Mouse (Mus musculus): ENCODE data around the gene Hist1h3c. TPM values are rescaled to one million over a fixed set of nuclear protein-coding genes. Genes with fewer than 3 reads are reported as not detected.
A peak's percentile ranks its signal among the peaks of the same experiment; 100 is the strongest.
"Not testable (repeated sequence)": the region's sequence is repeated elsewhere in the genome, so short reads cannot be mapped to it uniquely, and the experiment has no call there.

The Hist1h3c gene
- polyA plus RNA-seq (2015; fragmentation: Nextera tagmentation; extraction: Ambion mirVana): 3.9 and 4.1 TPM in 2 replicates

DNA sequence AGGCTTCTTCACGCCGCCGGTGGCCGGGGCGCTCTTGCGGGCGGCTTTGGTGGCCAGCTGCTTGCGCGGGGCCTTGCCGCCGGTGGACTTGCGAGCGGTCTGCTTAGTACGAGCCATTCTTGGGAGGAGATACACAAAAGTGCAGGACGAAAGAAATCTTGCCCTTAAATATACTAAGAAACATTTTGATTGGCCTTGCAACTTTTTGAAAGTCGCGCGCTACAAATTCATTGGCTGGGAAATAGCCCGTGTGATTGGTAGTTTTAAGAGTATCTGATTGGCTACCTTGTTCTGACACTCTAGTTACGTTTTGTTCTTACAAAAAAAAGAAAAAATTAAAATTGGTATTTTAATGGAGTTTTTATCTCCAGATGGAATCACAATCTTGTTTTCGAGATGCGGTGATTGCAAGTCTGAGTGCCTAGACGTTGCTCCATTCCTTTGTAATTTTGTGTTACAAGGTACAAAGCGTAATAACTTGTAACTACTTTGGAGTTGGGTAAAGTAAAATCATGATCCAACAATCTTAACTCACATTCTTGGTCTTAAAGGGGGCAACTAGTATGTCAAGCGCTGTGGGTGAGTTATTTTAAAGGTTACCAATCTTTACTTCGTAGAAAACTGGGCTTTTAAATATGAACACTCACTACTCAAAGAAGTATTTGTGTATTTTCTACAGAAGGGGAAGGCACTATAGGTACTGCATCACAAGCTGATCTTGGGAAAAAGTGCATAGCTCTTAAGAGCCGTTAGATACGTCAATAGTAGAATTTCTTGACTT, at the start of gene Hist1h3c:
Hist1h3c (minus strand) TSS at position 222 of the 781 bp plus-strand sequence.
- Histone ChIP-seq H3K4me1 (peaks cover 33% of the 10 kb centered on the region), H3K4me3 (peak within 1 kb of the TSS; percentile 51), H3K36me3 (no peaks in the 10 kb centered on the region), H3K4me2 (replicated peaks) (peak within 1 kb of the TSS; percentile 80), H3K9me3 (no peaks in the 10 kb centered on the region), H3K27ac (replicated peaks) (peak within 1 kb of the TSS; percentile 99), H3K27me3 (no peaks in the 10 kb centered on the region), H3K9ac (replicated peaks) (peak within 1 kb of the TSS; percentile 60)
- WGBS: 1% methylated on average over 28 of the region's 28 CpGs
- ATAC-seq (replicated peaks): peak; percentile 76

DNA sequence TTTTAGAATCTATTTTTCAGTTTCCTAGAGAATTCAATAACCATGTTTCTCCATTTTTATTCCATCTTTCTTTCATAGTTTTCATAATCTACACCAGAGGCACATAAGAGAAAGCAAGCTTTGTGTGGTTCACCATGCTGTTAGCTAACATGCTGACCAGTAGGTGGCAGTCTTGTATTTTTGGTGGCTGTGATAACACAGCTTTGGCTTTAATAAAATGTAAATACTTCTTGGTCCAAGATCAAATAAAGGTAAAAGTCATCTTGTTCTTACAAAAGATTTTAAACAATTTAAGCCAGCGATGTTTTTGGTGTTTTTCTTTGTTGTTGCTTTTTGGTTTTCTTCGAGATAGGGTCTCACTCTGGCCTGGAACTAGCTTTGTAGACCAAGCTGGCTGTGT, 47.1 kb upstream of the Hist1h3c start:
- Histone ChIP-seq H3K36me3 (no peaks in the 10 kb centered on the region), H3K4me3 (no peak overlapping the region), H3K4me1 (no peaks in the 10 kb centered on the region), H3K9me3 (no peaks in the 10 kb centered on the region), H3K27me3 (no peaks in the 10 kb centered on the region), H3K27ac (replicated peaks) (no peak overlapping the region), H3K9ac (replicated peaks) (no peak overlapping the region), H3K4me2 (replicated peaks) (no peak overlapping the region)
- peak; percentile 69; the same call in 1 of the 2 replicates for ATAC-seq (replicated peaks)
- 38% methylated on average over 2 of the region's 2 CpGs for WGBS

DNA sequence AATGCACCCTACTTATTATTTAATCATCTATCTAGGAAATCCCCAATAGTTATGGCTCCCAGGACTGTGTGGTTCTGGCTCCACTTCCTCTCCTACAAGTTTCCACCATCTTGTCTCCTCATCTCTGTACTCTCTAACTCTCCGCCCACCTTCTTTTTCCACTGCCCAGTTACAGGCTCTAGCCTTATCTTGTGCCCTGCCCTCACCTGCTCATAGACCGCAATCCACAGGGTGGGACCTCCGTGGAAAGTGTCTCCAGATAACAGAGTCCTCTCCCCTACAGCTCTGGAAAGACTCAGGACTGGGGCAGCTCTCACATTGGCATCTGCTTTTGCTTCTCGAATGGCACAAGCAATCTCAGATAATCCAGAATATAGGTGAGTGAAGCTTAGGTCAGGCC, 33.6 kb upstream of the Hist1h3c start:
- H3K4me1 ChIP-seq: no peaks in the 10 kb centered on the region
- H3K4me3 ChIP-seq: no peak overlapping the region
- H3K27ac ChIP-seq (replicated peaks): no peak overlapping the region
- H3K4me2 ChIP-seq (replicated peaks): no peak overlapping the region
- no peaks in the 10 kb centered on the region for H3K27me3 ChIP-seq
- H3K36me3 ChIP-seq: no peaks in the 10 kb centered on the region
- no peak overlapping the region for H3K9ac ChIP-seq (replicated peaks)
- H3K9me3 ChIP-seq: no peaks in the 10 kb centered on the region
- 89% methylated on average over 4 of the region's 4 CpGs for WGBS
- ATAC-seq (replicated peaks): no peak

DNA sequence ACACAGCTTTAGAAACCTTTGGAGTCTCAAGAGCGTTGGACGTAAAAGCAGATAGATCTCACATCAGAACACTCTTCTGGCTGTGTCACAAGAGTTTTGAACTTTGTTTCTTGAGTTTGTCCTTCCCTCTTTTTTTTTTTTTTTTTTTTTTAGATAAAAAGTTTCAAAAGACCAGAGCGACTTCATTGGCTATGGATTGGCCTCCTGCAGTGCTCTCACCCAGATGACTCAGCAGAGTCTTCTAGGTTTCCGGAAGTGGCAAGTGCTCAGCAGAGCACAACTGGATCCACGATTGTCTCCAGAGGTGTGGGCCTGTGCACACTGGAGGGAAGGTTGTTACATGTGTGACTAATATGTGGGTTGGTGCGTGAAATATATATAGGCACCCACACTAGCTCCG, 32.9 kb upstream of the Hist1h3c start:
- Histone ChIP-seq H3K27me3 (no peaks in the 10 kb centered on the region), H3K4me2 (replicated peaks) (no peak overlapping the region), H3K9me3 (no peaks in the 10 kb centered on the region), H3K4me1 (no peaks in the 10 kb centered on the region), H3K9ac (replicated peaks) (no peak overlapping the region), H3K36me3 (no peaks in the 10 kb centered on the region), H3K27ac (replicated peaks) (no peak overlapping the region), H3K4me3 (no peak overlapping the region)
- 93% methylated on average over 7 of the region's 7 CpGs for WGBS
- no peak for ATAC-seq (replicated peaks)

DNA sequence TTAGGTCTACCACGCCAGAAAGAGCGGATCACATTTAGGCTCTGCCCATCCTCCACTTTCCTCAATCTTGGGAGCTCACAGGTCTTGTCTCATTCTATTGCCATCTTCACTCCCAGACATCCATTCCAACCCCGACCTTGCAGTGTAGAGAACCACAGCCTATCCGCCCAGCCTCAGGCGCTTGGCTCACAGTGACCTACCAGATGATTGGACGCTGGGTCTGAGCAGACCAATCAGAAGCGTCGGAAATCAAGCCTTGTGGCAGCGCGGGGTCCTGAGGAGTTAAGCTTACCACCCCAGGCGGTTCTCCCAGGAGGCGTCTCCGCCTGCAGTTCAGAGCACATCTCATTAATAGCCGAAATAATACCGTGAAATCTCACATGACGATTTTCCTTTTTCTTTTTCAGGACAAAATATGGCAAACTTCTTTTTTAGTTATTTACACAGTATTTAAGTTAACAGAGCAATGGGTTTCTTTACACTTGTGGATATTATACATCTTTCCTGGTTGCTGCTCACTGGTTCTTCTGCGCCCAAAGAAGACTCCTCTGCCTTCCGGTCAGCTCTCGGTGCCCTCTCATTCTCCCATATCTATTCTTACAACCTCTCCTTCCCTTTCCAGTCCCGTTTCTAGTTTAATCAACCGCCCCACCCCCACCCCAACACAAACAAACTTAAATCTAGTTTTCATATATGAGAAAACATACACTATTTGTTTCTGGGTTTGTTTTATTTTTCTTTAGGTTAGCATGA, 27.3 kb upstream of the Hist1h3c start:
- Histone ChIP-seq H3K27me3 (no peaks in the 10 kb centered on the region), H3K4me2 (replicated peaks) (peak overlapping the region; percentile 32), H3K9ac (replicated peaks) (no peak overlapping the region), H3K36me3 (no peaks in the 10 kb centered on the region), H3K9me3 (no peaks in the 10 kb centered on the region), H3K4me1 (0 out of 2 replicates have a peak, but pooled peaks cover 6% of the 10 kb centered on the region), H3K4me3 (peak overlapping the region; percentile 10), H3K27ac (replicated peaks) (no peak overlapping the region)
- peak; percentile 90 for ATAC-seq (replicated peaks)
- 26% methylated on average over 21 of the region's 21 CpGs for WGBS

DNA sequence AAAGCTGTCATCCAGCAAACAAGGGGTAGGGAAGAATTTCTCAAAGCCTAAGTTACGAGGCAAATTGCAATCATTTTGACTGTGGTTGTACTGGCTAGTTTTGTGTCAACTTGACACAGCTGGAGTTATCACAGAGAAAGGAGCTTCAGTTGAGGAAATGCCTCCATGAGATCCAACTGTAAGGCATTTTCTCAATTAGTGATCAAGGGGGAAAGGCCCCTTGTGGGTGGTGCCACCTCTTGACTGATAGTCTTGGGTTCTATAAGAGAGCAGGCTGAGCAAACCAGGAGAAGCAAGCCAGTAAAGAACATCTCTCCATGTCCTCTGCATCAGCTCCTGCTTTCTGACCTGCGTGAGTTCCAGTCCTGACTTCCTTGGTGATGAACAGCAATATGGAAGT, 24.2 kb upstream of the Hist1h3c start, which contains the start of gene Trim38:
Trim38 (plus strand) TSS at position 301 of the 400 bp plus-strand sequence.
- 81% methylated on average over 2 of the region's 2 CpGs for WGBS
- H3K36me3 ChIP-seq; H3K4me3 ChIP-seq; H3K9ac ChIP-seq (replicated peaks); H3K9me3 ChIP-seq; H3K27ac ChIP-seq (replicated peaks); H3K27me3 ChIP-seq; ATAC-seq (replicated peaks); H3K4me2 ChIP-seq (replicated peaks); H3K4me1 ChIP-seq: not testable (repeated sequence)

DNA sequence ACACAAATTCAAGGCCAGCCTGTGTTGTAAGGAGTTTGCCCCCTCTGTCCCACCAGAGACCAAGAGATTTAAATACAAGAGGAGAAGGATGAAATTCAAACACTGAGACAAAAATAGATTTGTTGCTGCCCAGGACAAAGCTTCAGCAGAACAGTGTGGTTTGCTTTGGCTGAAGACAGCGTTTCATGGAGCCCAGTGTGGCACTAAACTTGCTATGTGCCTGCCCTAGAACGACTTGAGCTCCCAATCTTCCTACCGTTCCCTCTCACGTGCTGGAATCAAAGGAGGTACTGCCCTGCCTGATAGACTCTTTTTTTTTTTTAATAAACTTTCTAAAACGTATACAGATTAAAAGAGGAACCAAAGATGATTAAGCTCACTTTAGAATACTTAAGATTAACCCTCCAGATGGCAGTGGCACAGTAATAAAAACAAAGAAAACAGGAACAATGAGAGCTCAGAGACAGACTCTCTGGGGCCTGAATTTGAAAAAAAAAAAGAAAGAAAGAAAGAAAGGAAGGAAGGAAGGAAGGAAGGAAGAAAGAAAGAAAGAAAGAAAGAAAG, 23.5 kb upstream of the Hist1h3c start:
- Histone ChIP-seq H3K27ac (replicated peaks) (no peak overlapping the region), H3K4me2 (replicated peaks) (no peak overlapping the region), H3K9ac (replicated peaks) (no peak overlapping the region), H3K9me3 (no peaks in the 10 kb centered on the region), H3K27me3 (no peaks in the 10 kb centered on the region), H3K36me3 (no peaks in the 10 kb centered on the region), H3K4me1 (peaks cover 13% of the 10 kb centered on the region), H3K4me3 (no peak overlapping the region)
- no peak for ATAC-seq (replicated peaks)
- 32% methylated on average over 5 of the region's 5 CpGs for WGBS

DNA sequence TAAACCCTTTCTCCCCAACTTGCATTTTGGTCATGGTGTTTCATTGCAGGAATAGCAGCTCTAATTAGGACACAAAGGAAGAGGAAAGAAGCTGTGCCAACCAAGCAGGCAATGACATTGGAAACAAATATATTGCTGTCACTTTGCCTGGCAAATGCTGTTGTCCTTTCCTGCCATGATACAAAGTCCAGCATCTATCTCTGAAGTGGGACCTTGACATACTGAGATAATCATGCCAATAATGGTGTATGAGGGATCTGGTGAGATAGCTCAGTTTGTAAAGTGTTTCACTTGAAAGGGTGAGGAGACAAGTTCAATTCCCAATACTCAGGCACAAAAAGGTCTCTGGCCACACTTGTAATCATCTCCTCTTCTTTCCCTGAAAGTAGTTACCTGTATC, 21.4 kb upstream of the Hist1h3c start:
- no peak for ATAC-seq (replicated peaks)
- Histone ChIP-seq H3K9me3 (no peaks in the 10 kb centered on the region), H3K27me3 (no peaks in the 10 kb centered on the region), H3K4me1 (peaks cover 21% of the 10 kb centered on the region), H3K4me3 (no peak overlapping the region), H3K27ac (replicated peaks) (no peak overlapping the region), H3K4me2 (replicated peaks) (no peak overlapping the region), H3K9ac (replicated peaks) (no peak overlapping the region), H3K36me3 (no peaks in the 10 kb centered on the region)

DNA sequence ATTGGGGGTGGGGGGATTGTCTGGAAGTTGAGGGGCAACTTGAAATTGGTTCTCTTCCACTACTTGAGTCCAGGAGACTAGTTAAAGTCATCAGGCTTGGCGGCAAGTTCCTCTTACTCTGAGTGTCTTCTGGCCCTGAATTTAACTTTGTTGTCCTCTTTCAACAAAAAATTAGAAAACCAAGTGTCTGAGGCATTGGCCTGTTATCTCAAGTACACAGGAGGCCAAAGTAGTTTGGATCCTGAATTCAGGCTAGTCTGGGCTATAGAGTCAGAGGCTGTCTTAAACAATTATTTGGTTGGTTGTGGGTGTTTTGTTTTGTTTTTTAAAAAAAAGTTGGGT, 19.7 kb upstream of the Hist1h3c start:
- H3K9ac ChIP-seq (replicated peaks): no peak overlapping the region
- H3K4me3 ChIP-seq: no peak overlapping the region
- H3K4me1 ChIP-seq: peaks cover 31% of the 10 kb centered on the region
- 77% methylated on average over 1 of the region's 1 CpGs for WGBS
- ATAC-seq (replicated peaks): no peak
- H3K9me3 ChIP-seq: no peaks in the 10 kb centered on the region
- no peak overlapping the region for H3K4me2 ChIP-seq (replicated peaks)
- H3K36me3 ChIP-seq: no peaks in the 10 kb centered on the region
- no peaks in the 10 kb centered on the region for H3K27me3 ChIP-seq
- no peak overlapping the region for H3K27ac ChIP-seq (replicated peaks)

DNA sequence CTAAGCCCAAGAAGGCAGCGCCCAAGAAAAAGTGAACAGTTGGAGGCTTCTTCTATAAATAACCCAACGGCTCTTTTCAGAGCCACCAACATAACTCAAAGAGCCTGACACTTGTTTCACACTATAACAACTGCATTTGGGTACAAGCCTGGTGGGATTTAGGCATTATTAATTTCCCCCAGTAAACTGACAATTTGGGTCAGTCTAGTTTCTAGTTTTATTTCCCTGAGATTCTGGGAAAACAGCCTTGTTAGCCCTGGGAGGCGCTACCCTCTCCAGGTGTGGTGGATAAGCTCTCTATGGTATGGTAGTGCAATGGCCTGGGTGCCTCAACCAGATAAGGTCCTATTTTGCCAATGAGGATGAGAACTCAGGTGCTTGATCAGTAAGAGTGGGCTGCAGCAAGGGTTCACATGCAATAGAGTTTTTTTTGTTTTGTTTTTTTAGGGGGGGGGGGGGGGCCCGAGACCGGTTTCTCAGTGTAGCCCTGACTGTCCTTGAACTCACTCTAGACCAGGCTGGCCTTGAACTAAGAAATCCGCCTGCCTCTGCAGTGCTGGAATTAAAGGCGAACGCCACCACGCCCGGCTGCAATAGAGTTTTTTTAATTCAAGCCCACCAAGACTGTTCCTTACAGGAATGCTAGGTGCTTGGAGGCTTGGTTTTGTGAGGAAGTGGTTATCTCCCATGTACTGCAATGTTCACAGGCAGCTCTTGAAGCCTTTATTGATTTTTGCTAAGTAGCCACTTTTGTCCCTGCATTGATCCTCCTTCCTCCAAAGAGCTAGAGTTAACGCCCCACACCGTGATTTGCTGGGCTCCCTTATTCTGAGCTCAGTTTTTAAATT, 19.1 kb upstream of the Hist1h3c start:
- Histone ChIP-seq H3K36me3 (no peaks in the 10 kb centered on the region), H3K4me2 (replicated peaks) (peak overlapping the region; percentile 81), H3K27me3 (no peaks in the 10 kb centered on the region), H3K4me1 (peaks cover 36% of the 10 kb centered on the region), H3K9me3 (no peaks in the 10 kb centered on the region), H3K4me3 (peak overlapping the region; percentile 58), H3K27ac (replicated peaks) (peak overlapping the region; percentile 92), H3K9ac (replicated peaks) (peak overlapping the region; percentile 72)
- no peak for ATAC-seq (replicated peaks)
- WGBS: 31% methylated on average over 12 of the region's 12 CpGs

DNA sequence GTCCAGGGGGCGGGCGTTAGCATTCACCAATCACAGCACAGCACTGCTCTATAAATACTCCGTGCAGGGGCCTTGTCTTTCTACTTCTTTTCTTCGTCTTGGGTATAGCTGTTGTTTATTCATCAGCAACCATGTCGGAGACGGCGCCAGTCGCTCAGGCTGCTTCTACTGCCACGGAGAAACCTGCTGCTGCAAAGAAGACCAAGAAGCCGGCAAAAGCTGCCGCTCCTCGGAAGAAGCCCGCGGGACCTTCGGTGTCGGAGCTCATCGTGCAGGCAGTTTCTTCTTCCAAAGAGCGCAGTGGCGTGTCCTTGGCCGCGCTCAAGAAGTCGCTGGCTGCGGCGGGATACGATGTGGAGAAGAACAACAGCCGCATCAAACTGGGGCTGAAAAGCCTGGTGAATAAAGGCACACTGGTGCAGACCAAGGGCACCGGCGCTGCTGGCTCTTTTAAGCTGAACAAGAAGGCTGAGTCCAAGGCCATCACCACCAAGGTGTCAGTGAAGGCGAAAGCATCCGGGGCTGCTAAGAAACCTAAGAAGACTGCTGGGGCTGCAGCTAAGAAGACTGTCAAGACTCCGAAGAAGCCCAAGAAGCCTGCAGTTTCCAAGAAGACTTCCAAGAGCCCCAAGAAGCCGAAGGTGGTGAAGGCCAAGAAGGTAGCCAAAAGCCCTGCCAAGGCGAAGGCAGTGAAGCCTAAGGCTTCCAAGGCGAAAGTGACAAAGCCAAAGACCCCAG, 18.4 kb upstream of the Hist1h3c start, which contains the start of gene Hist1h1a:
Hist1h1a (plus strand) TSS at position 81 of the 738 bp plus-strand sequence.
- Histone ChIP-seq H3K27ac (replicated peaks) (peak within 1 kb of the TSS; percentile 92), H3K9ac (replicated peaks) (peak within 1 kb of the TSS; percentile 72), H3K36me3 (no peaks in the 10 kb centered on the region), H3K4me3 (peak within 1 kb of the TSS; percentile 58), H3K4me1 (peaks cover 36% of the 10 kb centered on the region), H3K9me3 (no peaks in the 10 kb centered on the region), H3K4me2 (replicated peaks) (peak within 1 kb of the TSS; percentile 81), H3K27me3 (no peaks in the 10 kb centered on the region)
- peak; percentile 72 for ATAC-seq (replicated peaks)
- WGBS: 2% methylated on average over 34 of the region's 34 CpGs
